Mouse (Mus musculus): ENCODE measurements around the gene Thbd. TPM values are rescaled to one million over a fixed set of nuclear protein-coding genes. Genes with fewer than 3 reads are reported as not detected.

Gene Thbd
- polyA plus RNA-seq, 1 experiment from 2014 or later: 13.4 TPM

GRCm38 (mm10) chr2:148419151-148419550 lies 11.2 kb upstream of the Thbd start:
- Histone ChIP-seq H3K36me3 (no peaks in the 10 kb centered on the region), H3K9ac (no peak overlapping the region), H3K4me1 (no peaks in the 10 kb centered on the region), H3K4me2 (replicated peaks) (no peak overlapping the region), H3K27me3 (no peaks in the 10 kb centered on the region), H3K4me3 (no peak overlapping the region), H3K27ac (no peak overlapping the region), H3K9me3 (replicated peaks) (no peaks in the 10 kb centered on the region)
- WGBS: 86% methylated on average over 3 of the region's 3 CpGs
- no peak for ATAC-seq (ENCODE audit: low FRiP score)

GRCm38 (mm10) chr2:148409821-148410220 lies 1.8 kb upstream of the Thbd start:
- ATAC-seq (ENCODE audit: low FRiP score): no peak
- Histone ChIP-seq H3K27me3 (peaks cover 42% of the 10 kb centered on the region), H3K36me3 (no peaks in the 10 kb centered on the region), H3K27ac (no peak overlapping the region), H3K4me1 (peaks cover 29% of the 10 kb centered on the region), H3K4me2 (replicated peaks) (no peak overlapping the region), H3K9me3 (replicated peaks) (no peaks in the 10 kb centered on the region), H3K4me3 (no peak overlapping the region), H3K9ac (no peak overlapping the region)
- 85% methylated on average over 1 of the region's 1 CpGs for WGBS

GRCm38 (mm10) chr2:148409141-148409540 lies 1.2 kb upstream of the Thbd start:
- Histone ChIP-seq H3K9ac (no peak overlapping the region), H3K27ac (no peak overlapping the region), H3K4me3 (no peak overlapping the region), H3K36me3 (no peaks in the 10 kb centered on the region), H3K4me1 (peaks cover 29% of the 10 kb centered on the region), H3K27me3 (peaks cover 46% of the 10 kb centered on the region), H3K9me3 (replicated peaks) (no peaks in the 10 kb centered on the region), H3K4me2 (replicated peaks) (no peak overlapping the region)
- 19% methylated on average over 9 of the region's 9 CpGs for WGBS
- ATAC-seq (ENCODE audit: low FRiP score): peak; percentile 77

GRCm38 (mm10) chr2:148408761-148409120 lies 753 bp upstream of the Thbd start:
- 0 out of 2 replicates have a peak, but pooled peaks have one; percentile 7 for ATAC-seq (ENCODE audit: low FRiP score)
- no peak overlapping the region for H3K27ac ChIP-seq
- no peak overlapping the region for H3K4me3 ChIP-seq
- H3K36me3 ChIP-seq: no peaks in the 10 kb centered on the region
- no peaks in the 10 kb centered on the region for H3K9me3 ChIP-seq (replicated peaks)
- H3K4me2 ChIP-seq (replicated peaks): peak overlapping the region; percentile 63; the same call in 1 of the 2 replicates
- no peak overlapping the region for H3K9ac ChIP-seq
- H3K4me1 ChIP-seq: peaks cover 29% of the 10 kb centered on the region
- WGBS: 9% methylated on average over 6 of the region's 6 CpGs
- H3K27me3 ChIP-seq: peaks cover 46% of the 10 kb centered on the region

- H3K27ac ChIP-seq: no peak overlapping the region
These were observed 768 bp downstream of the Thbd start for GRCm38 (mm10) chr2:148406971-148407869.

GRCm38 (mm10) chr2:148406160-148406970 lies 1.6 kb downstream of the Thbd start:
- H3K4me2 ChIP-seq (replicated peaks): peak overlapping the region; percentile 63
- H3K27ac ChIP-seq: no peak overlapping the region
- peaks cover 50% of the 10 kb centered on the region for H3K27me3 ChIP-seq
- no peaks in the 10 kb centered on the region for H3K36me3 ChIP-seq
- 12% methylated on average over 34 of the region's 34 CpGs for WGBS
- ATAC-seq (ENCODE audit: low FRiP score): peak; percentile 15; the same call in 1 of the 2 replicates
- H3K9ac ChIP-seq: no peak overlapping the region
- H3K9me3 ChIP-seq (replicated peaks): no peaks in the 10 kb centered on the region
- peaks cover 29% of the 10 kb centered on the region for H3K4me1 ChIP-seq
- peak overlapping the region; percentile 35 for H3K4me3 ChIP-seq

More at GRCm38 (mm10) chr2:148406971-148407869, 768 bp downstream of the Thbd start:
- 6% methylated on average over 55 of the region's 55 CpGs for WGBS
- peak overlapping the region; percentile 63 for H3K4me2 ChIP-seq (replicated peaks)
- no peaks in the 10 kb centered on the region for H3K9me3 ChIP-seq (replicated peaks)
- H3K4me3 ChIP-seq: peak overlapping the region; percentile 35
- ATAC-seq (ENCODE audit: low FRiP score): peak; percentile 58
- peaks cover 49% of the 10 kb centered on the region for H3K27me3 ChIP-seq
- peak overlapping the region; percentile 20 for H3K9ac ChIP-seq
- no peaks in the 10 kb centered on the region for H3K36me3 ChIP-seq
- H3K4me1 ChIP-seq: peaks cover 29% of the 10 kb centered on the region

GRCm38 (mm10) chr2:148404906-148405305 lies 3.1 kb downstream of the Thbd start:
- no peak overlapping the region for H3K4me2 ChIP-seq (replicated peaks)
- no peak overlapping the region for H3K27ac ChIP-seq
- peaks cover 50% of the 10 kb centered on the region for H3K27me3 ChIP-seq
- WGBS: 74% methylated on average over 5 of the region's 5 CpGs
- no peaks in the 10 kb centered on the region for H3K9me3 ChIP-seq (replicated peaks)
- ATAC-seq (ENCODE audit: low FRiP score): no peak
- no peak overlapping the region for H3K4me3 ChIP-seq
- H3K9ac ChIP-seq: no peak overlapping the region
- peaks cover 29% of the 10 kb centered on the region for H3K4me1 ChIP-seq
- no peaks in the 10 kb centered on the region for H3K36me3 ChIP-seq

- ATAC-seq (ENCODE audit: low FRiP score): no peak
- H3K4me2 ChIP-seq (replicated peaks): no peak overlapping the region
- 96% methylated on average over 1 of the region's 1 CpGs for WGBS
- peaks cover 38% of the 10 kb centered on the region for H3K27me3 ChIP-seq
- H3K9ac ChIP-seq: no peak overlapping the region
- H3K27ac ChIP-seq: no peak overlapping the region
- no peaks in the 10 kb centered on the region for H3K9me3 ChIP-seq (replicated peaks)
- H3K36me3 ChIP-seq: no peaks in the 10 kb centered on the region
- peaks cover 14% of the 10 kb centered on the region for H3K4me1 ChIP-seq
- no peak overlapping the region for H3K4me3 ChIP-seq
These were observed 5.8 kb downstream of the Thbd start for GRCm38 (mm10) chr2:148402227-148402626.

- no peak for ATAC-seq (ENCODE audit: low FRiP score)
- WGBS: 93% methylated on average over 5 of the region's 5 CpGs
- H3K4me2 ChIP-seq (replicated peaks): no peak overlapping the region
- no peak overlapping the region for H3K4me3 ChIP-seq
- no peaks in the 10 kb centered on the region for H3K36me3 ChIP-seq
- H3K4me1 ChIP-seq: peaks cover 12% of the 10 kb centered on the region; the same call in 1 of the 2 replicates
- H3K9ac ChIP-seq: no peak overlapping the region
- no peak overlapping the region for H3K27ac ChIP-seq
- peaks cover 42% of the 10 kb centered on the region for H3K27me3 ChIP-seq
- H3K9me3 ChIP-seq (replicated peaks): no peaks in the 10 kb centered on the region
These were observed 8.9 kb downstream of the Thbd start for GRCm38 (mm10) chr2:148398901-148399685.

- Histone ChIP-seq H3K4me2 (replicated peaks) (no peak overlapping the region), H3K27me3 (peaks cover 49% of the 10 kb centered on the region), H3K4me1 (peaks cover 12% of the 10 kb centered on the region; the same call in 1 of the 2 replicates), H3K9ac (no peak overlapping the region), H3K36me3 (no peaks in the 10 kb centered on the region), H3K27ac (no peak overlapping the region), H3K4me3 (no peak overlapping the region), H3K9me3 (replicated peaks) (no peaks in the 10 kb centered on the region)
- WGBS: 85% methylated on average over 1 of the region's 1 CpGs
- no peak for ATAC-seq (ENCODE audit: low FRiP score)
These were observed 10.2 kb downstream of the Thbd start for GRCm38 (mm10) chr2:148397784-148398100.

- Histone ChIP-seq H3K4me3 (no peak overlapping the region), H3K4me2 (replicated peaks) (no peak overlapping the region), H3K4me1 (peaks cover 12% of the 10 kb centered on the region; the same call in 1 of the 2 replicates), H3K9me3 (replicated peaks) (no peaks in the 10 kb centered on the region), H3K27ac (no peak overlapping the region), H3K27me3 (peaks cover 45% of the 10 kb centered on the region), H3K36me3 (no peaks in the 10 kb centered on the region), H3K9ac (no peak overlapping the region)
- 75% methylated on average over 11 of the region's 11 CpGs for WGBS
- no peak for ATAC-seq (ENCODE audit: low FRiP score)
These were observed 10.8 kb downstream of the Thbd start for GRCm38 (mm10) chr2:148397015-148397783.
